ENCODE assay signal across 8 mouse cellular contexts in genomic region chr9:25482322-25482998, GRCm38 (mm10). TPM values are rescaled to one million over a fixed set of nuclear protein-coding genes. Genes with fewer than 3 reads are reported as not detected.
DNase-seq lines count a peak whose midpoint lies in the region; ATAC-seq and TF ChIP-seq lines count a peak whose summit lies in the region.

No protein-coding gene starts in this region.

- ATAC-seq in heart, embryonic 13.5 days (ENCODE audit: extremely low read depth, insufficient number of reproducible peaks, low FRiP score, low TSS enrichment) = no peak
- no peak for ATAC-seq in liver, embryonic 13.5 days (ENCODE audit: low read depth)

- TF ChIP-seq CTCF in bone marrow, adult 2 months (IDR thresholded peaks at IDR 0.05; ENCODE audit: control insufficient read depth, insufficient read depth, low read length) = no peak

- H3K27ac ChIP-seq in bone marrow, adult 2 months (ENCODE audit: control insufficient read depth, insufficient read depth, low read depth, low read length, poor library complexity) = no peak overlapping the region
- H3K27ac ChIP-seq in heart, embryonic 13.5 days (replicated peaks) = no peak overlapping the region
- H3K27ac ChIP-seq in liver, embryonic 13.5 days = no peak overlapping the region

- TF ChIP-seq POLR2A in bone marrow, adult 2 months (IDR thresholded peaks at IDR 0.05; ENCODE audit: borderline replicate concordance, control insufficient read depth, low read depth, low read length) = no peak

- peaks cover 6% of the 10 kb centered on the region; the same call in 1 of the 2 replicates for H3K4me1 ChIP-seq in bone marrow, adult 2 months (ENCODE audit: control insufficient read depth, insufficient read depth, low read length)
- peaks cover 55% of the 10 kb centered on the region for H3K4me1 ChIP-seq in heart, embryonic 13.5 days
- H3K4me1 ChIP-seq in liver, embryonic 13.5 days (replicated peaks) = peaks cover 46% of the 10 kb centered on the region

- intact Hi-C loops in gastrocnemius, postnatal 36 days (cut with DNase I) = loop anchor here (5.0 to 10.0 kb wide), 4 partner anchors 65 to 308 kb away; no protein-coding TSS in a partner anchor

- 33% methylated on average over 22 of the region's 22 CpGs for WGBS in bone marrow, adult 2 months
- WGBS in heart, embryonic 13.5 days = 35% methylated on average over 22 of the region's 22 CpGs
- 35% methylated on average over 22 of the region's 22 CpGs for WGBS in liver, embryonic 13.5 days (ENCODE audit: insufficient replicate concordance)

- H3K27me3 ChIP-seq in heart, embryonic 13.5 days (replicated peaks) = no peaks in the 10 kb centered on the region
- H3K27me3 ChIP-seq in liver, embryonic 13.5 days = peaks cover 11% of the 10 kb centered on the region

- H3K4me2 ChIP-seq in heart, embryonic 13.5 days = peak overlapping the region; percentile 85
- H3K4me2 ChIP-seq in liver, embryonic 13.5 days = peak overlapping the region; percentile 92

- no peaks in the 10 kb centered on the region for H3K9me3 ChIP-seq in heart, embryonic 13.5 days
- H3K9me3 ChIP-seq in liver, embryonic 13.5 days (replicated peaks) = no peaks in the 10 kb centered on the region

- peak overlapping the region; percentile 87 for H3K9ac ChIP-seq in heart, embryonic 13.5 days
- H3K9ac ChIP-seq in liver, embryonic 13.5 days = no peak overlapping the region

- no peaks in the 10 kb centered on the region for H3K36me3 ChIP-seq in heart, embryonic 13.5 days
- H3K36me3 ChIP-seq in liver, embryonic 13.5 days = no peaks in the 10 kb centered on the region

- DNase-seq in kidney, adult 18-20 months = peak; percentile 11
- DNase-seq in kidney, adult 8-10 months = no peak
- no peak for DNase-seq in liver, embryonic 13.5 days
- DNase-seq in retina, embryonic 14.5 days (ENCODE audit: low spot score) = peak; percentile 10
- DNase-seq in gastrocnemius, postnatal 25 days = no peak
- no peak for DNase-seq in gastrocnemius, postnatal 36 days

- H3K4me3 ChIP-seq in bone marrow, adult 2 months (replicated peaks; ENCODE audit: control insufficient read depth, low read depth, low read length) = peak overlapping the region; percentile 58
- peak overlapping the region; percentile 82 for H3K4me3 ChIP-seq in heart, embryonic 13.5 days
- peak overlapping the region; percentile 65 for H3K4me3 ChIP-seq in liver, embryonic 13.5 days (replicated peaks)

RNA-seq across cellular contexts. Expression of gene Eepd1, which starts 1.1 kb away (rescaled TPM):
- 2.1 and 9.0 TPM in 2 replicates for polyA plus RNA-seq in bone marrow, adult 2 months (2011; ENCODE audit: insufficient read depth, insufficient read length, low replicate concordance, missing spikeins)
- 21.4 and 23.2 TPM in 2 replicates for polyA plus RNA-seq in heart, embryonic 13.5 days (2015; fragmentation: Nextera tagmentation; extraction: Ambion mirVana)
- 4.9 and 5.2 TPM in 2 replicates for polyA plus RNA-seq in liver, embryonic 13.5 days (2015; fragmentation: Nextera tagmentation; extraction: Ambion mirVana)
- 10 to 100 TPM; 50.7 to 64.5 TPM for total RNA-seq in gastrocnemius, postnatal 25 days (2021)
- 10 to 100 TPM; 78.3 to 94.2 TPM for total RNA-seq in gastrocnemius, postnatal 36 days (2021)

Comparison
In these comparisons a context has a peak if more than half of its experiments do, and no peak if none do; other contexts are left out.
1. DNase-seq: peak in kidney, adult 18-20 months (single experiment) and retina, embryonic 14.5 days (single experiment); none in kidney, adult 8-10 months (0 of 2), liver, embryonic 13.5 days (single experiment), gastrocnemius, postnatal 25 days (single experiment) and gastrocnemius, postnatal 36 days (0 of 2).
2. Peak in every context shown above with its lines, with median percentiles within 50 percentile points of each other: H3K4me3 ChIP-seq.